Mouse (Mus musculus): ENCODE results near the gene Mrpl54. TPM values are rescaled to one million over a fixed set of nuclear protein-coding genes. Genes with fewer than 3 reads are reported as not detected.

The Mrpl54 gene
- polyA plus RNA-seq, 1 experiment from 2014 or later = 208 TPM

DNA sequence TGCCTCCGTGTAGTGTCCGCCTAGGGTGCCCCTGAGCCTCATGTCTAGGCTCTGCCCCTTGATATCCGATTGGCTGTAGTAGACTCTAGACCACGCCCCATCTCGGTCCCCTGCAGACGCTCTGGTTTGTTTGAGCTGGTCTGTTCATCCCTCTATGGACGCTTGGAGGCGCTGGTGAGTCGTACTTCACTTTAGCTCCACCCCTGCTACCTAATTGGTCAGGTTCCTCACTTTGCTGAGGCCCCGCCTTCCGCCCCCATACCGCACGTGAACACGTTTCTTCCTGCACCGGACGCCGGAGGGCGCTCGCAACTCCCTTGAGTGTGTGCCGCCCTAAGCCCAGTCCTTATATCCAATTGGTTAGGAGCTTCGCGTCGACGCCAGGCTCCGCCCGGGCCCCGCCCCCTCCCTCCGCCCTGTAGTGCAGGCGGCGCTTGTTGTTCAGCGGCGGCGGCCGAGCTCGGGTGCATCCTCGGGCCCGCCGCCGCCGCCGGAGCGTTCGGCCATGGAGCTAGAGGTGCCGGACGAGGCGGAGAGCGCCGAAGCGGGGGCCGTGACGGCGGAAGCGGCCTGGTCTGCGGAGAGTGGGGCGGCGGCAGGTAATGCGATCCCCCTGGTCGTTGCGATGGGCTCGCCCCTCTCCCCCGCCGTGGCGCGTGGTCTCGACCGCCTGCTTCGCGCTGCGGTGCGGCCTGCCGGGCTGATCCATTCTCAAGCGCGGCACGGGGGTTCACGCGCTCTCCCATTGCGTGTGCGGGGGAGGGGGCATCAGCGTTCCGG is 26.0 kb upstream of the Mrpl54 start, which contains the start of gene Pip5k1c:
Gene Pip5k1c (plus strand): TSS at position 410 of the 780 bp plus-strand sequence.
- Histone ChIP-seq H3K27ac (peak within 1 kb of the TSS; percentile 91), H3K4me2 (peak within 1 kb of the TSS; percentile 95), H3K27me3 (peaks cover 10% of the 10 kb centered on the region; the same call in 1 of the 2 replicates), H3K4me1 (peaks cover 48% of the 10 kb centered on the region), H3K36me3 (no peaks in the 10 kb centered on the region), H3K9ac (peak within 1 kb of the TSS; percentile 71), H3K9me3 (no peaks in the 10 kb centered on the region), H3K4me3 (peak within 1 kb of the TSS; percentile 78)
- ATAC-seq (ENCODE audit: borderline replicate concordance, extremely low read depth, low FRiP score, low TSS enrichment) = peak; percentile 94
- WGBS = under 1% methylated on average over 59 of the region's 80 CpGs

- no peak for ATAC-seq (ENCODE audit: borderline replicate concordance, extremely low read depth, low FRiP score, low TSS enrichment)
- Histone ChIP-seq H3K27me3 (peaks cover 10% of the 10 kb centered on the region; the same call in 1 of the 2 replicates), H3K4me1 (peaks cover 45% of the 10 kb centered on the region), H3K27ac (peak within 1 kb of the TSS; percentile 91), H3K9ac (peak within 1 kb of the TSS; percentile 6; the same call in 1 of the 2 replicates), H3K4me2 (peak within 1 kb of the TSS; percentile 95), H3K36me3 (no peaks in the 10 kb centered on the region), H3K4me3 (peak within 1 kb of the TSS; percentile 33), H3K9me3 (no peaks in the 10 kb centered on the region)
- WGBS = 57% methylated on average over 9 of the region's 9 CpGs
These were observed 24.9 kb upstream of the Mrpl54 start, which contains the start of gene Tjp3 for GRCm38 (mm10) chr10:81291511-81292104. Gene Tjp3 (minus strand): TSS chr10:81291581.

GRCm38 (mm10) chr10:81290698-81291460 is 24.1 kb upstream of the Mrpl54 start:
- Histone ChIP-seq H3K9ac (peak overlapping the region; percentile 6; the same call in 1 of the 2 replicates), H3K4me3 (peak overlapping the region; percentile 33), H3K4me1 (peaks cover 52% of the 10 kb centered on the region), H3K9me3 (no peaks in the 10 kb centered on the region), H3K4me2 (peak overlapping the region; percentile 46), H3K36me3 (no peaks in the 10 kb centered on the region), H3K27me3 (peaks cover 10% of the 10 kb centered on the region; the same call in 1 of the 2 replicates), H3K27ac (peak overlapping the region; percentile 91)
- 15% methylated on average over 24 of the region's 24 CpGs for WGBS
- no peak for ATAC-seq (ENCODE audit: borderline replicate concordance, extremely low read depth, low FRiP score, low TSS enrichment)

GRCm38 (mm10) chr10:81289811-81290210 is 23.1 kb upstream of the Mrpl54 start:
- H3K9ac ChIP-seq = no peak overlapping the region
- peak overlapping the region; percentile 33 for H3K4me3 ChIP-seq
- H3K4me2 ChIP-seq = peak overlapping the region; percentile 46
- H3K27me3 ChIP-seq = peaks cover 18% of the 10 kb centered on the region
- ATAC-seq (ENCODE audit: borderline replicate concordance, extremely low read depth, low FRiP score, low TSS enrichment) = no peak
- H3K36me3 ChIP-seq = no peaks in the 10 kb centered on the region
- 36% methylated on average over 14 of the region's 14 CpGs for WGBS
- peaks cover 60% of the 10 kb centered on the region for H3K4me1 ChIP-seq
- no peaks in the 10 kb centered on the region for H3K9me3 ChIP-seq
- H3K27ac ChIP-seq = peak overlapping the region; percentile 91

DNA sequence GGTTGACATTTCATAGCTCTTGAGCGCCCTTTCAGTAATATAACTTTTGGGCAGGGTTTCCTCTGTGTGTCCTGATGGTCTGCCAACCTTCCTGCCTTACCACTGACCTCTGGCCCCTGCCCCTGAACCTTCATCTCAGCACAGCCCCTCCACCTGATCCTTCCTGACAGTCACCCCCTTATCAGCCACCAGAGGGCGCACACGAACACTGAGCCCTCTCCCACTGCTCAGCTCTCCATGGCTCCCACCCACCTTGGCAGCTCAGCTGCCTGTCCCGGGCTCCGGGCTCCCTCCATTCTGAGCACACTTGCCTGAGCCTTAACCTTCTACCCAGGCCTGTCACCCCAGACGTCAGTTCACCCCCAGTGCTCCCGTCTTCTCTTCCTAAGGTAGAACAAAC is 22.5 kb upstream of the Mrpl54 start:
- H3K9me3 ChIP-seq = no peaks in the 10 kb centered on the region
- H3K4me2 ChIP-seq = peak overlapping the region; percentile 46
- H3K27me3 ChIP-seq = peaks cover 24% of the 10 kb centered on the region
- no peak overlapping the region for H3K9ac ChIP-seq
- H3K4me3 ChIP-seq = peak overlapping the region; percentile 33; the same call in 1 of the 2 replicates
- ATAC-seq (ENCODE audit: borderline replicate concordance, extremely low read depth, low FRiP score, low TSS enrichment) = no peak
- H3K36me3 ChIP-seq = no peaks in the 10 kb centered on the region
- WGBS = 4% methylated on average over 7 of the region's 7 CpGs
- H3K27ac ChIP-seq = peak overlapping the region; percentile 91
- peaks cover 59% of the 10 kb centered on the region for H3K4me1 ChIP-seq

- Histone ChIP-seq H3K4me2 (peak overlapping the region; percentile 12; the same call in 1 of the 2 replicates), H3K27me3 (peaks cover 30% of the 10 kb centered on the region), H3K9me3 (no peaks in the 10 kb centered on the region), H3K4me1 (peaks cover 52% of the 10 kb centered on the region), H3K9ac (no peak overlapping the region), H3K27ac (peak overlapping the region; percentile 43; the same call in 1 of the 2 replicates), H3K36me3 (no peaks in the 10 kb centered on the region), H3K4me3 (no peak overlapping the region)
- no peak for ATAC-seq (ENCODE audit: borderline replicate concordance, extremely low read depth, low FRiP score, low TSS enrichment)
- WGBS = 28% methylated on average over 6 of the region's 6 CpGs
These were observed 21.9 kb upstream of the Mrpl54 start for GRCm38 (mm10) chr10:81288601-81289000.

DNA sequence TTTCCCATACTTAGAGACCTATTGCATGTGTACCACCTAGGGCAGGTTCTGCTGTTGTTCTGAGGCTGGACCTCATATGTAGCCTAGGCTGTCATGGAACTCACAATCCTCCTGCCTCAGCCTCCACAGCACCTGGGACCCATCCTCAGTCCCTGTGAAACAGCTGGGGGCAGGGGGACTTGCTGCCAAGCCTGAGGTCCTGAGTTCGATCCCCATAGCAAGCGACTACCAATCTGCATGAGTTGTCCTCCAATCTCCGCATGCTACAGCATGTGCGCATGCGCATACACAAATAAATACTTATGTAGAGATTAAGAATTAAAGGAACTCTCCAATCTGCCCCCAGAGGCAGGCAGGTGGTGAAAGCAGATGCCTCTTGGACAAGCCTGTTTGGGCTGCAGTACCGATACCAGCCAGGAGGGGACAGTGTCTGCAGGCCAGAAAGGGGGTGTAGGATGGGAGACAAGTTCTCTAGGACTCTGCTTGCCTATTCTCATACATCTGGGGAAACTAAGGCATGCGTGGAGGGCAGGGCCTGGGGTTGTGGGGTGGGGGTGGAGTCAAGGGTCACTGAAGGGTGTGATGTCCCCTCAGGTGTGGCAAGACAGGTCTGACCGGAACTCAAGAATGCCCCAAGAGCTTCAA is 20.9 kb upstream of the Mrpl54 start:
- H3K4me2 ChIP-seq = peak overlapping the region; percentile 12; the same call in 1 of the 2 replicates
- H3K27ac ChIP-seq = peak overlapping the region; percentile 43; the same call in 1 of the 2 replicates
- peaks cover 38% of the 10 kb centered on the region for H3K27me3 ChIP-seq
- no peak overlapping the region for H3K9ac ChIP-seq
- 50% methylated on average over 8 of the region's 8 CpGs for WGBS
- no peak overlapping the region for H3K4me3 ChIP-seq
- no peak for ATAC-seq (ENCODE audit: borderline replicate concordance, extremely low read depth, low FRiP score, low TSS enrichment)
- H3K36me3 ChIP-seq = no peaks in the 10 kb centered on the region
- peaks cover 50% of the 10 kb centered on the region for H3K4me1 ChIP-seq
- H3K9me3 ChIP-seq = no peaks in the 10 kb centered on the region

DNA sequence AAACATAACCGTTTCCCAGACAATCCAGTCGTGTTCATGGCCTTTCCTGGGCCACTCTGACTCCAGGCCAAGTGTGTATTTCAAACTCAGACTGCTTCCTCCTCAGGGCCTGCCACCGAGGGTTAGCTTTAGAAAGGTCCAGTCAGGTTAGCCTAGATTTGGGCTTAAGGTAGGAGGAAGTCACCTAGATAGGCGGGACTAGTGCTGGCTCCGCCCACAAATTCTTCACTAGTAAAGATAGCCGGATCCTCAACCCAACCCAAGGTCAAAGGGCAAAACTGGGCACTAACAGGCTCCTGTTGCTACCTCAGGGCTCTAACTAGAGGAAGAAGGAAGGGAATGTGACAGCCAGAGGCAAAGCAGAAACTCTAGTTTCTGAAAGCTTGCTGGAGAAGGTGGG is 19.9 kb upstream of the Mrpl54 start:
- H3K27me3 ChIP-seq = peaks cover 42% of the 10 kb centered on the region

DNA sequence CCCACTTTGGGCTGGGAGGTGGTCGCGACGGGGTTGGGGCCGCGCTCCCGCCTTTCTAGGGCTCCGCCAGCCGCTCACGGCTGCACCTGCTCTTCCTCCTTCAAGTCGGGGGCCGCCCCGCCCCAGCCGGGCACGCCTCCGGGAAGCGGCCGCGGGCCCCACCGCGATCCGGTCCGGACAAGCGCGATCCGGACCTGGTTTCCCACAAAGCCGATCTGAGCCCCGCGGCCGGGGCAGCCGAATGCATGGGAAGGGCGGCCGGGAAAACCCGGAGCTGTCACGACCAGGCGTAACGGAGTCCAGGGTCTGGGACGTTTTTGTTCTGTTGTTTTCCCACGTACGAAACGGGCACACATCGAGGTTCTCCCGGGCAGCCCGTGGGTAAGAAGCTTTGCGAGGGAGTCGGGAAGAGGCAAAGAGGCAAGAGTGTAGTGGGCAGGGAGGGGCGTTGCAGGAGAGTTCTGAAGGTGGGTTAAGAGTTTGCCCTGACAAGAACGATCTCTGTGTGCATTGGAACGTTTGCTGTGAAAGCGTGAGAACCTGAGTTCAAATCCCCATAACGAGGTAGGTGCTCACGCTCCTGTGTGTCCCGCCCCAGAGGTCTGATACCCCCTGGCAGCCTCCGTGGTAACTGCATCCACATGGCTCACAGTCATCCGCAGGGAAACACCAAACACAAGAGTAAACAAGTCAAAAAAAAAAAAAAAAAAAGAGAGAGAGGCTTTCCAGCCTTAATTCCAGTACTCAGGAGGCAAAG is 19.1 kb upstream of the Mrpl54 start:
- Histone ChIP-seq H3K9me3 (no peaks in the 10 kb centered on the region), H3K27me3 (peaks cover 41% of the 10 kb centered on the region), H3K27ac (peak overlapping the region; percentile 76), H3K4me3 (peak overlapping the region; percentile 50), H3K9ac (peak overlapping the region; percentile 45), H3K36me3 (no peaks in the 10 kb centered on the region), H3K4me2 (peak overlapping the region; percentile 83), H3K4me1 (peaks cover 44% of the 10 kb centered on the region)
- peak; percentile 53; the same call in 1 of the 2 replicates for ATAC-seq (ENCODE audit: borderline replicate concordance, extremely low read depth, low FRiP score, low TSS enrichment)
- 2% methylated on average over 54 of the region's 54 CpGs for WGBS

More for the DNA sequence above, 19.9 kb upstream of the Mrpl54 start:
- Histone ChIP-seq H3K27ac (peak overlapping the region; percentile 53; the same call in 1 of the 2 replicates), H3K9ac (no peak overlapping the region), H3K36me3 (no peaks in the 10 kb centered on the region), H3K4me2 (peak overlapping the region; percentile 83; the same call in 1 of the 2 replicates), H3K4me3 (no peak overlapping the region), H3K4me1 (peaks cover 50% of the 10 kb centered on the region), H3K9me3 (no peaks in the 10 kb centered on the region)
- WGBS = 29% methylated on average over 6 of the region's 6 CpGs
- ATAC-seq (ENCODE audit: borderline replicate concordance, extremely low read depth, low FRiP score, low TSS enrichment) = no peak

DNA sequence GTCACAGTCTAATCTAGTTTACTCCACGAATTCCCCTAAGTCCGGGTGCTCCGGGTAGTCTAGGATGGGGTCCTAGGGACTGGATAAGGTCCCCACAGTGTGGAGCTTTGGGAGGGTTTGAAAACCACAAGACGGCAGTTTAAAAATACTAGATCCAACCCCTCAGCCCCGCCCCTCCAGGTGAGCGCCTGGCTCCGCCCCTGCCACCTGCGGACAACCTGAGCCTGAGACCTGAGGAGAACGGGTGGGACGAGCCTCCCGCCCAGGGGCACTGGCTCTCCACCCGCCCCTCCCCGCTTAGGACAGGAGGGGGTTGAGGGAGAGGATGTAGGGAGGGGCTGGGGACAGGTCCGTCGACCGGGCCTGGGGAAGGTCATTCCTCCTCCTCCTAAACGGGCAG is 18.0 kb upstream of the Mrpl54 start:
- peak overlapping the region; percentile 76 for H3K27ac ChIP-seq
- peaks cover 44% of the 10 kb centered on the region for H3K27me3 ChIP-seq
- peak; percentile 43; the same call in 1 of the 2 replicates for ATAC-seq (ENCODE audit: borderline replicate concordance, extremely low read depth, low FRiP score, low TSS enrichment)
- peak overlapping the region; percentile 50 for H3K4me3 ChIP-seq
- WGBS = 5% methylated on average over 17 of the region's 17 CpGs
- H3K36me3 ChIP-seq = no peaks in the 10 kb centered on the region
- peak overlapping the region; percentile 83 for H3K4me2 ChIP-seq
- 0 out of 2 replicates have a peak overlapping the region, but pooled peaks have one; percentile 45 for H3K9ac ChIP-seq
- H3K4me1 ChIP-seq = peaks cover 37% of the 10 kb centered on the region
- H3K9me3 ChIP-seq = no peaks in the 10 kb centered on the region

All from lung, embryonic 15.5 days (tissue).